Mouse (Mus musculus) kidney, postnatal 4 days (tissue): ENCODE results near the gene Dnah10.

ENCODE experiments used
- DNase-seq, 2 experiments: peaks; one replicate each; pipeline ENCODE4 v3.0.0; 2021; ENCODE audit warnings: mixed read lengths in 2 of 2

The Dnah10 gene

GRCm38 (mm10) chr5:124873096-124873495 lies 148.2 kb downstream of the Dnah10 start:
- no peak for DNase-seq

- no peak for DNase-seq
Measured at GRCm38 (mm10) chr5:124873890-124874601, 149.2 kb downstream of the Dnah10 start.

GRCm38 (mm10) chr5:124879251-124879650 lies 154.4 kb downstream of the Dnah10 start:
- no peak for DNase-seq

- DNase-seq = no peak
Measured at GRCm38 (mm10) chr5:124879801-124880200, 154.9 kb downstream of the Dnah10 start.

- no peak for DNase-seq
Measured at GRCm38 (mm10) chr5:124883877-124884276, 159.0 kb downstream of the Dnah10 start.
